Mouse (Mus musculus) kidney, adult 2 months (tissue): Measurements from ENCODE around the gene Spns3. TPM values are rescaled to one million over a fixed set of nuclear protein-coding genes. Genes with fewer than 3 reads are reported as not detected.
A peak's percentile ranks its signal among the peaks of the same experiment; 100 is the strongest.

Source experiments
- DNase-seq: peaks from one replicate; pipeline ENCODE4 v3.0.0; 2021
- H3K27ac ChIP-seq: fragments of 200-500 bp; 2 replicates; pipeline ENCODE4 v1.5.1; 2012; ENCODE audit warnings: low read depth, low read length, control low read depth, inconsistent platforms; ENCODE audit not compliant: insufficient read depth
- H3K27me3 ChIP-seq: fragments of 200-500 bp; replicated peaks from 2 replicates; pipeline ENCODE4 v1.6.1; 2012; ENCODE audit warnings: mild to moderate bottlenecking, moderate library complexity, low read length, inconsistent platforms; ENCODE audit not compliant: control insufficient read depth, insufficient read depth
- H3K36me3 ChIP-seq: fragments of 200-500 bp; 2 replicates; pipeline ENCODE4 v1.6.1; 2012; ENCODE audit warnings: mild to moderate bottlenecking, moderate library complexity, low read length, inconsistent platforms; ENCODE audit not compliant: control insufficient read depth, insufficient read depth
- H3K4me1 ChIP-seq: fragments of 200-500 bp; 2 replicates; pipeline ENCODE4 v1.6.1; 2011; ENCODE audit warnings: low read length; ENCODE audit not compliant: control insufficient read depth, insufficient read depth
- H3K4me3 ChIP-seq: fragments of 200-500 bp; 2 replicates; pipeline ENCODE4 v1.5.1; 2011; ENCODE audit warnings: mild to moderate bottlenecking, low read depth, low read length, control low read depth; ENCODE audit not compliant: insufficient read depth
- CTCF ChIP-seq: fragments of 200-500 bp; conservative IDR thresholded peaks from 2 replicates; pipeline ENCODE4 v1.5.1; 2011; ENCODE audit warnings: low read depth, mild to moderate bottlenecking, control low read depth, low read length, moderate library complexity, mixed read lengths; ENCODE audit not compliant: insufficient read depth, insufficient read length
- POLR2A ChIP-seq: fragments of 200-500 bp; IDR thresholded peaks from one replicate; pipeline ENCODE4 v1.6.1; 2011; ENCODE audit warnings: low read depth, low read length, control low read depth
- WGBS: fragments of 180-500 bp; shearing (Covaris S2); methylation state at CpG from one replicate; pipeline ENCODE4 v1.1.7; 2018; 5-methylcytosine and 5-hydroxymethylcytosine counted together
- polyA plus RNA-seq: library from polyadenylated mRNA; depleted of rRNA; stranded (reverse); fragments of >200 nt; gene quantifications from 2 replicates; pipeline ENCODE4 v1.2.3, GENCODE M21; 2012

The Spns3 gene
- polyA plus RNA-seq, 1 experiment = 8.9 TPM

DNA sequence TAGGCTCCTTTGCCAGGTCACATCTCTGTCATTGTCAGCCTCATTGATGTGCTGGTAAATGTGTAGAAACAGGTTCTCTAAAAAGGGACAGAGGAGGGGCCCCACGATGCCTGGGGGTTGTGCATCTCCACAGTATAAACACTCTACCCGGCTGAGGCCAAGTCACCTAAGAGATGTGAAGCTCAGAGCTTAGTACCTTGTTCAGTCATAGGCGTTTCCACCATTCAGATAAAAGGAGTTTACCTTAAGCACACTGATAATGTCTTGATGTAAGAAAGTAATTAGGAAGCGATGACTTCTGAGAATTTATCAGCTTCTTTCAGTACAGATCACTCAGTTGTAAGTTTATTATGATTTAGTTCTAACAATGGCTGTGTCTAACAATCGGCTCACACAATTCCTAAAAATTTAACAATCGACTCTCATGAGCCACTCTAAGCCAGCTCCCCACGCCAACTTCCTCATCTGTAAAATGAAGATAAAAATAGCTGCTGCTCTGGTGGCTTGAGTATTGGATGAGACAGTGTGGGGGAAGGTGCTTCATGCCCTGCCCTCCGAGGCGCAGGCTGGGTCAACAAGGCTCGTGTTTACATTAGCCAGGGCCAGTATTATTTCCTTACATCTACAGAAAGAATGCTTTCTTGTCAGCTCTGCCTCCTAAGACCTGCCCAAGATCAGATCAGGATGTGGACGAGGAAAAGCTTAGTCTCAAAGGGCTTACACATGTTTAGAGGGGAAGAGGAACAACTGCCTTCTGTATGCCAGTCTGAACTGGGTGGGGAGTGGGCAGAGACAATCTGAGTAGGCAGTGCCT is 83.4 kb downstream of the Spns3 start:
- peak; percentile 39 for DNase-seq
- Histone ChIP-seq H3K4me1 (peaks cover 3% of the 10 kb centered on the region; the same call in 1 of the 2 replicates), H3K4me3 (no peak overlapping the region), H3K27ac (peak overlapping the region; percentile 15; the same call in 1 of the 2 replicates), H3K27me3 (no peaks in the 10 kb centered on the region), H3K36me3 (no peaks in the 10 kb centered on the region)
- 34% methylated on average over 11 of the region's 11 CpGs for WGBS
- no peak for TF ChIP-seq CTCF
- no peak for TF ChIP-seq POLR2A

DNA sequence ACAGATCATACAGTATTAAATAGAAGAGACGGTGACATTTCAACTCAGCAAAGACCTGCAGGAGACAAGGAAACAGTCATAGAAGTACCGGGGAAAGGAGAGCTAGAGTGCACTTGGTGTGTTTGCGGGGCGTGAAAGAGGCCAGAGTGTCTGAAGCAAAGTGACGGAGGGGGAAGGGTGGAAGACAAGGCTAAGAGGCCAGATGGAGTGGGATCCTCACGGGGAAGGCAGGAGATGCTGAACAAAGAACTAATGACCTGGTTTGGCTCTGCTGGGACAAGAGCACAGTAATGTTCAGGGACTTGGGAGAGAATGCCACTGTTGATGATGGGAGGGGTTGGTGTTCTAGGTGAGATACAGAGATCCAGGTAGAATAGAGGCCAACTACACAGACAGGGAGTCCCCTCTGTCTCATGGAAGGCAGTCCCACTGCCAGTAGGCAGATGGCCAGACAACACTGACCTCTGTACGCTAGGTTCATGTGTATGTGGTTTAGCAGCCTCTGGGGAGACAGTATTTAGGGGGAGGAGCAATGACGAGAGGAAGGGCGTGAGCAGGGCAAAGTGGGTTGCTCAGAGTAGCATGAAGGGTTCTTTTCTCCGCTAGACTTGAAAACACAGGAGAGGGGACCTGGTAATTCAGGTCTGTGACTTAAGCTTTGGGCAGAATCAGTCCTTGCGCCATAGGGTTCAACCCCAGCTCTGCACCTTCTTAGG is 84.2 kb downstream of the Spns3 start:
- no peak for DNase-seq
- H3K4me1 ChIP-seq = peaks cover 3% of the 10 kb centered on the region; the same call in 1 of the 2 replicates
- no peaks in the 10 kb centered on the region for H3K27me3 ChIP-seq
- H3K36me3 ChIP-seq = no peaks in the 10 kb centered on the region
- no peak overlapping the region for H3K4me3 ChIP-seq
- H3K27ac ChIP-seq = 0 out of 2 replicates have a peak overlapping the region, but pooled peaks have one; percentile 14
- TF ChIP-seq CTCF (no peak), POLR2A (no peak)
- 68% methylated on average over 11 of the region's 11 CpGs for WGBS

DNA sequence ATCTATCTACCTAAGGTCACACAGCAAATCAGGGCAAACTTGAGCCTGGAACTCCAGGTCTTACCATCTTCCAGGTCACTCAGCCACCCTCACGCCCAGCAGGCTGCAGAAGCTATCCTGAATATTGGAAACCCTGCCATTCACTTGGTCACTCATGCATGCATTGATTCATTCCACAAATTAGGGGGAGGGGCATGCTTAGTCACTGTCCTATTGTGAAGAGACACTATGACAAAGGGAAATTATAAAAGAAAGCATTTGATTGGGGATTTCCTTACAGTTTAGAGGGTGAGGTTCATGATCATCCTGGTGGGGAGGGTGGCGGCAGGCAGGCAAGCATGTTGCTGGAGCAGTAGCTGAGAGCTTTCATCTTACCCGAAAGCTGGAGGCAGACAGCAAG is 85.5 kb downstream of the Spns3 start:
- no peaks in the 10 kb centered on the region for H3K27me3 ChIP-seq
- WGBS = 81% methylated on average over 3 of the region's 3 CpGs
- peaks cover 3% of the 10 kb centered on the region; the same call in 1 of the 2 replicates for H3K4me1 ChIP-seq
- H3K27ac ChIP-seq = no peak overlapping the region
- H3K4me3 ChIP-seq = no peak overlapping the region
- TF ChIP-seq POLR2A = no peak
- no peak for TF ChIP-seq CTCF
- no peak for DNase-seq
- no peaks in the 10 kb centered on the region for H3K36me3 ChIP-seq

DNA sequence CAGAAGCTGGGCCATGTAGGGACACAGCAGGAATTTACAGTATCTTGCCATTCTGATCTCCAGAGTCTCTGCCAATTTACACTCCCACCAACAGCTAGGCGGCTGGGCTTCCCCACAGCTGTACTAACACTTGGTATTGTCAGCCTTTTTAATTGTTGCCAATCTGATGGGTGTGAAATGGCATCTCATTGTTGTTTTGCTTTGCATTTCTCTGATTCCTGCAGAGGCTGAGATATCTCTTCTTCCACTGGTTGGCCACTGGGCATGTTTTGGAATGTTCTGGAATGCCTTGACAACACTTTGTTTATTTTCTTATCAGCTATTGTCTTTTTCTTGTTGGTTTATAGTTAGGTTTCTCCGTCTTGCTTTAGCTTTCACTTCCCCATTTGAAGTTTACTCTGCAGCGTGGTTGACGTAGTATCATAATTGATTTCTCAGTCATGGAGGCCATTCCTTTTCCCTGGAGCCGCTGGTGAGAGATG is 88.8 kb downstream of the Spns3 start:
- no peaks in the 10 kb centered on the region for H3K36me3 ChIP-seq
- H3K4me3 ChIP-seq = no peak overlapping the region
- peaks cover 2% of the 10 kb centered on the region; the same call in 1 of the 2 replicates for H3K4me1 ChIP-seq
- DNase-seq = no peak
- H3K27ac ChIP-seq = no peak overlapping the region
- TF ChIP-seq POLR2A (no peak), CTCF (no peak)
- 60% methylated on average over 5 of the region's 5 CpGs for WGBS
- H3K27me3 ChIP-seq = no peaks in the 10 kb centered on the region

DNA sequence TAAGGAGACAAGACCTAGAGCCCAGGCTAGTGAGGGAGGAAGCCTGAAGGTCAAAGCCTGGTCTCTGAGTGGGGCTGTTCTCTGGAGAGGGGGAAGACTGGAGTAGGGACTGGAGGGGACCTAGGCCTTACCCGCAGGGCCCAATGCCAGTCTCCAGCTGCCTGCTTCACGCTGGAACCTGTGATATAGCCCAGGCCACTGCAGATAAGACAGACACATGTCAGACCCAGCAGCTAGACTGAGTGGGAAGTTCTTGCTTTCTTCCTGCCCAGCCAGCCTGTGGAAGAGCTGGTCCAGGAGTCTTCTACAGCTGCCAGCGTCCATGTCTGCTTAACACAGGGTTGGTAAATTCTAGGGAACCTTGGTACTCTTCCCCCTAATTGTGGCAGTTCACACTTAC is 91.8 kb downstream of the Spns3 start:
- no peak for TF ChIP-seq CTCF
- TF ChIP-seq POLR2A = no peak
- peak overlapping the region; percentile 66 for H3K27ac ChIP-seq
- no peak for DNase-seq
- H3K4me1 ChIP-seq = no peaks in the 10 kb centered on the region
- 68% methylated on average over 3 of the region's 3 CpGs for WGBS
- no peaks in the 10 kb centered on the region for H3K36me3 ChIP-seq
- no peak overlapping the region; the same call in 1 of the 2 replicates for H3K4me3 ChIP-seq
- no peaks in the 10 kb centered on the region for H3K27me3 ChIP-seq

DNA sequence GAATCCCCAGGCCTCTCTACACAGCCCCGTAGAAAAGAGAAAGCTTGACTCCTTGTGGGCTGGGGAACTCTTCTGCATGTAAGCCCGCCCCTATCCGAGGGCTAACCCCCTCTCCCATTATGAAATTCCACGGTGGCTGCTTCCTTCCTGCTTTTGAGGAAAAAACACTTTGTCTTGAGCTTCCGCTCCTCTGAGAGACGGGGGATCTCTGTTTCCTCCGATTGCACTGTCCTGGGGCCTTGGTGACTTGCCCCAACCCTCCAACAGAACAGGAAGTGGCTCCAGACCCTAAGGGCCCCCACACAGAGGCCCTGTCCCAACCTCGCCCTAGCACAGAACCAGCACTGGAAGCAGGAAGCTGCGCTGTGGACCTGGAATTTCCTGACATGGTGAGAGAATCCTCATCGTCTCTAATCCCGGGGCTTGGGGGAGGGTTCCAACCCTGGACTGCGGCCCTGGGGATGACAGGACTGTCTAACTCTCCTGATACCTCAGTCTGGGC is 92.3 kb downstream of the Spns3 start:
- TF ChIP-seq POLR2A (no peak), CTCF (no peak)
- Histone ChIP-seq H3K27me3 (no peaks in the 10 kb centered on the region), H3K4me1 (no peaks in the 10 kb centered on the region), H3K4me3 (no peak overlapping the region; the same call in 1 of the 2 replicates), H3K36me3 (no peaks in the 10 kb centered on the region), H3K27ac (peak overlapping the region; percentile 66)
- WGBS = 62% methylated on average over 12 of the region's 12 CpGs
- DNase-seq = peak; percentile 76

DNA sequence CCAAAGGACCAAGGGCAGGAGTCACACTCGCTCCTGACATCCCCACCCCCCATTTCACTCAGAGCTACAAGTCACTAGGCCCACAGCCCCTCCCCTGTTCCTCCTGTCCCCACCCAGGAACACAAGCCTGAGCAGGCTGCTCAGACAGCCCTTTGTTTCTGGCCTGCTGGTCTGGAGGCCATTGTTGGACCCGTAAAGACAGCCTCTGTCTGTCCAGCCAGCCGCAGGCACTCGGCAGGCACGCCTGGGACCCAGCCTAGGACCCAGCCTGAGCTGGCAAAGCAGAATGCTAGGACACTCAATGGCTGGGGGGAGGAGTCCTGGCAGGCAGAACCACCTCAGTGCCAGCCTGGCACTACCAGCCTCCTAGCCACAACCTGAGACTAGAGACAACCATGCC is 94.6 kb downstream of the Spns3 start:
- Histone ChIP-seq H3K27ac (no peak overlapping the region), H3K27me3 (no peaks in the 10 kb centered on the region), H3K4me3 (no peak overlapping the region), H3K36me3 (no peaks in the 10 kb centered on the region), H3K4me1 (no peaks in the 10 kb centered on the region)
- TF ChIP-seq CTCF = no peak
- DNase-seq = no peak
- WGBS = 77% methylated on average over 5 of the region's 5 CpGs
